Mouse (Mus musculus): ENCODE data around the gene Fzd10.

DNA sequence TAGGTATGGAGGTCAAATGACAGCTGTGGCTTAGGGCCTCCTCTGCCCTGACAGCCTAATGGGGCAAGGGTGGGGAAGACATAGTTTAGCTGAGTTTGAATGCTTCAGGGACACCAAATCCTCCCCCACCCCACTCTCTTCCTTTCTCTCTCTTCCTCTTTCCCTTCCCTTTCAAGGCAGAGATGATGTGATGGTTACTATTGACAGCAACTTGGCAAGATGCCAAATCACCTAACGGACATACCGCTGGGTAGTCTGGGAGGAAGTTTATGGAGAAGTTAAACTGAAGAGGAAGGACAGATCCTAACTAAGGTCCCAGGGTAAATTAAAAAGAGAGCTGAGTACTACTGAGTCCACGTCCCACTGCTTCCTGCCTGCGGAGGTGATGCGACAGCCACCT, 29.8 kb upstream of the Fzd10 start:
- no peak for TF ChIP-seq CTCF (IDR thresholded peaks at IDR 0.05; ENCODE audit: extremely low read depth, insufficient read length, insufficient replicate concordance, low read depth, low read length)
- TF ChIP-seq POLR2A (IDR thresholded peaks at IDR 0.05; ENCODE audit: low read depth, low read length), result no peak

Data from small intestine, adult 2 months (tissue).